Mouse (Mus musculus) heart, embryonic 11.5 days (tissue): ENCODE data around the gene Pea15a. TPM values are rescaled to one million over a fixed set of nuclear protein-coding genes. Genes with fewer than 3 reads are reported as not detected.

Source experiments
- ATAC-seq: fragments of 200-750 bp; cut with Nextera tagmentation; replicated peaks from 2 replicates; pipeline ENCODE4 v1.8.0; 2017; ENCODE audit warnings: moderate library complexity; ENCODE audit not compliant: insufficient number of reproducible peaks, low FRiP score, low TSS enrichment
- H3K27ac ChIP-seq: fragments of 300-500 bp; sonication (generic); 2 replicates; pipeline ENCODE4 v1.5.1; 2014; ENCODE audit warnings: mild to moderate bottlenecking, low read depth, low read length
- H3K27me3 ChIP-seq: fragments of 300-500 bp; sonication (generic); 2 replicates; pipeline ENCODE4 v1.6.1; 2014; ENCODE audit warnings: mild to moderate bottlenecking, low read length, mixed read lengths; ENCODE audit not compliant: control insufficient read depth, insufficient read depth
- H3K36me3 ChIP-seq: fragments of 300-500 bp; sonication (generic); 2 replicates; pipeline ENCODE4 v1.6.1; 2014; ENCODE audit warnings: mild to moderate bottlenecking, low read length, moderate library complexity, mixed read lengths; ENCODE audit not compliant: control insufficient read depth, insufficient read depth
- H3K4me1 ChIP-seq: fragments of 300-500 bp; sonication (generic); 2 replicates; pipeline ENCODE4 v1.6.1; 2014; ENCODE audit warnings: low read length; ENCODE audit not compliant: control insufficient read depth, insufficient read depth
- H3K4me2 ChIP-seq: fragments of 300-500 bp; sonication (generic); 2 replicates; pipeline ENCODE4 v1.6.1; 2014; ENCODE audit warnings: mild to moderate bottlenecking, moderate library complexity
- H3K4me3 ChIP-seq: fragments of 300-500 bp; sonication (generic); 2 replicates; pipeline ENCODE4 v1.5.1; 2014; ENCODE audit warnings: low read depth, low read length
- H3K9ac ChIP-seq: fragments of 300-500 bp; sonication (generic); 2 replicates; pipeline ENCODE4 v1.6.1; 2014; ENCODE audit warnings: mild to moderate bottlenecking, low read depth, low read length, moderate library complexity
- H3K9me3 ChIP-seq: fragments of 300-500 bp; sonication (generic); replicated peaks from 2 replicates; pipeline ENCODE4 v1.6.1; 2016; ENCODE audit warnings: low read length; ENCODE audit not compliant: control insufficient read depth
- WGBS: fragments of 180-500 bp; shearing (Covaris S2); extraction: QIAGEN DNeasy Blood & Tissue Kit; methylation state at CpG from one replicate; pipeline ENCODE4 v1.1.7; 2014; ENCODE audit not compliant: insufficient replicate concordance; 5-methylcytosine and 5-hydroxymethylcytosine counted together
- polyA plus RNA-seq: library from polyadenylated mRNA; unstranded; fragments of >200 nt; fragmentation: Nextera tagmentation; extraction: Ambion mirVana; gene quantifications from 2 replicates; pipeline ENCODE4 v1.2.1, GENCODE M21; 2014

Pea15a gene
- polyA plus RNA-seq, 1 experiment from 2014 or later = 121 TPM

DNA sequence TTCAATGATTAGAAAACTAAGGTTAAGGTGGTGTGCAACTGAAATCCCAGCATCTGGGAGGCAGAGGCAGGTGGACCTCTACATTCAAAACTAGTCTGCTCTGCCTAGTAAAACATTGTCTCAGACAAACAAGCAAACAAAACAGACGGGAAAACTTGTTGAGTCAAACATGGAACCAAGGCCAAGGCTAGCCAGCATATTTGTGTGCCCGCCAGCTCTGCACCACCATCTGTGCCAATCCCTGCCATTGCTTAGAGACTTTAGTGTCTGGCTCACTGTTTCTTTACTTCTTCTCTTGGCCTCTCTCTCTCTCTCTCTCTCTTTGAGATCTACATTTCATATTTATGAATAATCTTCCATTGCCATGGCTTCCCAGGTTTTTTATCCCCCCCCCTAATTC is 21.6 kb upstream of the Pea15a start:
- H3K36me3 ChIP-seq = no peaks in the 10 kb centered on the region
- H3K27me3 ChIP-seq = no peaks in the 10 kb centered on the region
- peaks cover 15% of the 10 kb centered on the region for H3K4me1 ChIP-seq
- no peaks in the 10 kb centered on the region for H3K9me3 ChIP-seq
- H3K27ac ChIP-seq = no peak overlapping the region
- H3K4me2 ChIP-seq = no peak overlapping the region
- no peak overlapping the region for H3K9ac ChIP-seq
- no peak for ATAC-seq
- 78% methylated on average over 2 of the region's 2 CpGs for WGBS
- no peak overlapping the region for H3K4me3 ChIP-seq

DNA sequence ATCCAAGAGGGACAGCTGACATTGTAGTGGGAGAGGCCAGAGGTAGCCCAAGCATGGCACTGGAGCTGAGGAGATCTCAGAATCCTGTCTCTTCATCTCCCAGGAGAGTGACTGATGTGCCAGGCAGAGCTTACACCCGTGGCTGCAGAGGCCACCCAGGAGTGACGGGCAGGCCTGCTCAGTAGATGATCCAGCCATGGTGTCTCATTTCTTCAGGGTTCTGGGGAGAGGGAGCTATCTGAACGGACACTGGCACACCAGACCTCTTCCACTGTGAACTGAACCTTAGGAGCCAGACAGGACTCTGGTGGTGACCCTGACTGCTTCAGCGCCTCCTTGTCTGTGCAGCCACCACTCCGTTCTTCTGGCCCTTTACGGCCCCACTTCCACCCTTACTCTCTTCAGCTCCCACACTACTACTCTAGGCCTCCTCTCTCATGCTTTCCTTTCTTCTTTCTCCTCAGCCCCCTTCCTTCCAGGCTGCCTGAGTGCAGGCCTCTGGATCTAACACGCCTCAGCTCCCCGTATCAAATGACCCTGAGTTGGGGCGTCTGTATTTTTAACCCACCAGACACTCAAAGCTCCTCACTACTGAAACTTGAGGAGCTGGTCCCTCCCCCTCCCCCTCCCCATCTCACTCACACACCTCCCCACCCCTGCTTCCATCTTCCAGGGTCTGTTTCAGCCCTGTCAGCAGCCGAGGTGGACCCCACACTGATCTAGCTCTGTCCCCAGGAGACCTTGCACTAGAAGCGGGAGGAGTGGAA is 14.9 kb upstream of the Pea15a start:
- Histone ChIP-seq H3K36me3 (no peaks in the 10 kb centered on the region), H3K9ac (peak overlapping the region; percentile 54)
- ATAC-seq = no peak

DNA sequence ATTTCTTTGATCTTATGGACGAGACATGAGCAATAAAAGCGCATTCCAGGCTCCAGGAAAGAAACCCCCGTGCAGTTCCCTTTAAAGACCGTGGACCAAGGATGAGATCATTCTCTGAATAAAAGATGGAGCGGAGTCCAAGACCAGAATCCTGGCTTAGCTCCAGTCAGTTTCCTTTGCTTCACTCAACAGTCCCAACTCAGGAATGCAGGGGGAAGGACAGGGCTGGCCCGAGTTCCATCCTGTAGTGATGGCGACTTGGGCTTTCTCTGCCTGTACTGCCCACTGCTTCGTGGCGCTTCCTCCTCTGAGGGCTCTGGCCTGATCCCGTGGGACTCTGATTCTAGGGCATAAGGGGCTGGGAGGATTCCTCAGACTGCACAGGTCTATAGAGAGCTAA is 13.8 kb upstream of the Pea15a start:
- ATAC-seq = peak; percentile 37; the same call in 1 of the 2 replicates
- no peak overlapping the region for H3K4me3 ChIP-seq
- H3K27me3 ChIP-seq = no peaks in the 10 kb centered on the region
- WGBS = 29% methylated on average over 10 of the region's 10 CpGs
- no peaks in the 10 kb centered on the region for H3K9me3 ChIP-seq
- no peaks in the 10 kb centered on the region for H3K36me3 ChIP-seq
- H3K4me2 ChIP-seq = peak overlapping the region; percentile 49
- peaks cover 50% of the 10 kb centered on the region for H3K4me1 ChIP-seq
- H3K9ac ChIP-seq = no peak overlapping the region
- peak overlapping the region; percentile 91 for H3K27ac ChIP-seq

More for the DNA sequence above, 14.9 kb upstream of the Pea15a start:
- H3K27me3 ChIP-seq = no peaks in the 10 kb centered on the region
- H3K4me2 ChIP-seq = no peak overlapping the region
- H3K27ac ChIP-seq = peak overlapping the region; percentile 91
- no peak overlapping the region for H3K4me3 ChIP-seq
- H3K9me3 ChIP-seq = no peaks in the 10 kb centered on the region
- H3K4me1 ChIP-seq = peaks cover 50% of the 10 kb centered on the region
- 27% methylated on average over 11 of the region's 11 CpGs for WGBS

DNA sequence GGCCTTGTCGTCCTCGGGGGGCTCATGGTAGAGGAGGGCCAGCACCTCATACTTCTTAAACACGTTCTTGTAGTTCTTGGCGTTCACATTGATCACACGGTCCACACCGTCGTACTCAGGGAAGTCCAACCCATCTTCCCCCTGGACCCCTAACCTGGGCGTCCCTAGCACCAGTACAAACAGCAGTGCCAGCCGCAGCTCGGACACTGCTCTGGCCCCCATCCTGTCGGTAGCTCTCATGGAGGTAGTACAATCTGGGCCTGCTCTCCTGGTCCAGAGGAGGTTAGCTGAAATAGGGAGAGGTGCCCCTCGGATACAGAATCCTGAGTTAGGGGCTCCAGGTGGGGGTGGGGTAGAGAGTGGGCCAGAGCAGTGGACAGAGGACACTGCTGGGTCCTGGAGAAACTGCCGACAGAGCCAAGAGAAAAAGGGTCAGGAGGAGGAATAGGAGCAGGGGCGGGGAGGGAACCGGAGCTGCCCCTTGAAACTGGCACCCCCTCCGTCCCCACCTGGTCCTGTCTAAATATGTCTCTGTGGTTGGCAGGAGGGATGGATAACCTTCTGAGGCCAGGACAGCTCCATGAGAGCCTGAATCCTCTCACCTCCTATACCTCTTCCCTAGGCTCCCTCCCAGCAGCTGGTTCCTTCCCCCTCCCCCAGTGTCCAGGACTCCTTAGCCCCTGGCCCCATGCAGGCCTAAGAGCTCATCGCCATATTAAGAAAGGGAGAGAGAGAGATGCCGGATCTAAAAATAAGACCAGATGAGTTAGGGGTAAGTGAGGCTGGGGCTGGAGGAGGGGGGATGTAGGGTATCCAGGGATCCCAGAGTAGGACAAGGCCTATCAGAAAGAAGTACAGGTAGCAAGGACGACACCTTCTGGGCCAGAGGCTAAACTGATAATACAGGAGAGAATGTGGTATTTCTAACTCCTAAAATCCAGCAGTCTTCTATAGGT is 13.1 kb upstream of the Pea15a start, which contains the start of gene Casq1:
Casq1 (minus strand) TSS at position 418 of the 956 bp plus-strand sequence.
- H3K36me3 ChIP-seq = no peaks in the 10 kb centered on the region
- peaks cover 50% of the 10 kb centered on the region for H3K4me1 ChIP-seq
- peak within 1 kb of the TSS; percentile 23 for H3K4me3 ChIP-seq
- H3K9me3 ChIP-seq = no peaks in the 10 kb centered on the region
- ATAC-seq = peak; percentile 27; the same call in 1 of the 2 replicates
- peak within 1 kb of the TSS; percentile 49 for H3K4me2 ChIP-seq
- 60% methylated on average over 19 of the region's 19 CpGs for WGBS
- no peaks in the 10 kb centered on the region for H3K27me3 ChIP-seq
- H3K9ac ChIP-seq = peak within 1 kb of the TSS; percentile 59
- peak within 1 kb of the TSS; percentile 91 for H3K27ac ChIP-seq

DNA sequence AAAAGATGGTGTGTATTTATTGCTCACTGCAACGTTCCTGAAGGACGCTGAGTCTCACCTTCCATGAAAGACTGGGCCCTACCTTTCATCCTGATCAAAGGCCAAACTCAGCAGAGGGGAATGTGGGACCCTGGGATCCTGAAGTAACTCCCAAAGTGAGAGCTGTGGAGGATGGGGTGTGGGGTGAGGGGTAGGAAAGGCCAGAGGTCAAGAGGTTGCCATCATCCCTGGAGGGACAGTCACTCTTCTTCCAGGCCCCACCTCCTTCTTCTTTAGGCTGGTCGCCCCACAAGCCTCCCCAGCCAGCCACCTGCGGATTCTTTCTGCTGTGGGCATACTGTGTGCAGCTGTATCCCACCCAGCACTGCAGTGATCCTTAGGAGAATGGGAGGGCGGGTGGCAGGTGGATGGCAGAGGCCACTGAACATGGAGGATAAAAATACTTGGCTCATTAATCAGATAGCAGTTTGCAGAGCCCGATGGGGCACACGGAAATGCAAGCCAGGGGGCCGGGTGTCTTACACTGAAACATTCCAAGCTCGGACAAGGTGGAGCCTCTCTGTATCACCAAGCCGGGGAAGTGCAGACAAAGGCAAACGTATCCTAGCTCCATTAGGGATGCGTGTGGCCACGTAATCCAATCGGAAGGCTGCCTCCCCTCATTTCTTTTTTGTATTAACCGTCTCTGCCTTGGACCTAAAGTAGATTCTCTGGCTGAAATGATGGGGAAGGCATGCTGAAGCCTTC is 11.7 kb upstream of the Pea15a start:
- H3K9me3 ChIP-seq = no peaks in the 10 kb centered on the region
- no peaks in the 10 kb centered on the region for H3K27me3 ChIP-seq
- peak overlapping the region; percentile 91 for H3K27ac ChIP-seq
- H3K4me3 ChIP-seq = peak overlapping the region; percentile 23
- H3K9ac ChIP-seq = peak overlapping the region; percentile 59
- H3K4me1 ChIP-seq = peaks cover 49% of the 10 kb centered on the region
- peak overlapping the region; percentile 49 for H3K4me2 ChIP-seq
- WGBS = 45% methylated on average over 15 of the region's 15 CpGs
- no peak for ATAC-seq
- no peaks in the 10 kb centered on the region for H3K36me3 ChIP-seq

DNA sequence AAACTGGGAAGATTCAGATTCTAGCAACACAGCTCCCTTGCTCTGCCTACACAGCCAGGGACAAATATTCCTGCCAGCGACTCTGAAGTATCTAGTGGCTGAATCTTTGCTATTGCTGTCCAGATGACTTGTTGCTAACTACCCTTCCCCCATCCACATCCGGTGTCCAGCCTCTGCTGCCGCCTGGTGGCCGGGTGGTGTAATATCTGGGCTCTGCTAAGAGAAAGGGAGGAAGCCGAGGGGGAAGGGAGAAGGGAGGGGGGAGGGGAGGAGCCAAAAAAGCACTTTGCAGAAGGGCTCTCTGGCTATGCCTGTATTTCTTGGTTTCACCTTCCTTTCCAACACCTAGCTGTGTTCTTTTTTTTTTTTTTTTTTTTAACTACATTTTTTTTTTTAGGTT is 10.5 kb upstream of the Pea15a start:
- WGBS = 0% methylated on average over 5 of the region's 5 CpGs
- Histone ChIP-seq H3K27me3 (no peaks in the 10 kb centered on the region), H3K4me1 (peaks cover 51% of the 10 kb centered on the region), H3K27ac (peak overlapping the region; percentile 88), H3K4me2 (peak overlapping the region; percentile 59), H3K9me3 (no peaks in the 10 kb centered on the region), H3K9ac (peak overlapping the region; percentile 69), H3K36me3 (no peaks in the 10 kb centered on the region), H3K4me3 (peak overlapping the region; percentile 27; the same call in 1 of the 2 replicates)
- peak; percentile 19; the same call in 1 of the 2 replicates for ATAC-seq

DNA sequence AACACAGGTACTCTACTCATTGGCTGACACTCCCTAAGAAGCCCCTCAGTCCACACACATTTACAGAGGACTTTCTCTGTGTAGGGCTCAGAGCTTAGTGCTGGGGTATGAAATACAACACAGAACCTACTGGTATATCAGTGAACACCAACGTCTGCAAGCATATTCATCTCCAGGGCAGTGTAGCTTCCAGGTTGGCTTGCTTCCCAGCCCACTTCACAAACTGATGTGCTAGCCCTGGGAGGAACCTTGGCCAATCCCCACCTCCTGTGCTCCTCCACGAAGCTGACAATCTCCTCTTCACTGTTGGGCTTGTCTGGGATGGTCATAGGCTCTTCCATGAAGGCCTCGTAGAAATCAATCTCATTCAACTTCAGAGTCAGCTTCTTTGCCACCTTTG is 8.1 kb upstream of the Pea15a start:
- Histone ChIP-seq H3K9me3 (no peaks in the 10 kb centered on the region), H3K36me3 (no peaks in the 10 kb centered on the region), H3K4me1 (peaks cover 27% of the 10 kb centered on the region), H3K9ac (no peak overlapping the region), H3K4me3 (no peak overlapping the region), H3K4me2 (no peak overlapping the region), H3K27me3 (no peaks in the 10 kb centered on the region), H3K27ac (no peak overlapping the region)
- WGBS = 61% methylated on average over 3 of the region's 3 CpGs
- no peak for ATAC-seq

DNA sequence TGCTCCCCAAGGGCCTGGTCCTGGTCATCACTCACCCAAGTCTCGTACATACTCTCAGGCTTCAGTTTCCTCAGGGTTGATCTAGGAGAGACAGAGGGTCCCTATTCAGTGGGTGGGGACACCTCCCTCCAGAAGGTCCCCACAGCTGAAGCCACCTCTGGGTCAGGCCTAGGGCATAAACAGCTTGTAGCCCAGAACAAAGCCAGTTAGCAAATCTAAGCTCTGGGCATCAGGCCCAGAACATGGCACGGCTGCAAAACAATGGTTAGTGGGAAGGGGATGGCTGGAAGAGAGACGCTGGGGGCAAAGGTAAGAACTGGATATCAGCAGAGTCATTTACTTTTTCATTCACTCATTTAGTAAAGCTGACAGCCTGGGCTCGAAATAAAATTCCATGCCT is 7.2 kb upstream of the Pea15a start:
- Histone ChIP-seq H3K4me1 (peaks cover 19% of the 10 kb centered on the region), H3K27ac (no peak overlapping the region), H3K4me3 (no peak overlapping the region), H3K4me2 (no peak overlapping the region), H3K36me3 (no peaks in the 10 kb centered on the region), H3K27me3 (no peaks in the 10 kb centered on the region), H3K9ac (no peak overlapping the region), H3K9me3 (no peaks in the 10 kb centered on the region)
- ATAC-seq = no peak
- 83% methylated on average over 4 of the region's 4 CpGs for WGBS
